Mouse (Mus musculus) myocyte (in vitro differentiated cells): ENCODE data around the gene Slc38a2.

Experiments used
- CEBPB ChIP-seq: IDR thresholded peaks from 2 replicates; pipeline ENCODE4 v1.6.1; 2011; ENCODE audit warnings: mild to moderate bottlenecking, moderate library complexity; ENCODE audit not compliant: poor library complexity, insufficient read depth, severe bottlenecking
- E2F4 ChIP-seq: IDR thresholded peaks from one replicate; pipeline ENCODE4 v1.6.1; 2011; ENCODE audit warnings: mild to moderate bottlenecking, control low read depth, moderate library complexity; ENCODE audit not compliant: insufficient read depth
- MAX ChIP-seq: IDR thresholded peaks from one replicate; pipeline ENCODE4 v1.6.1; 2011; ENCODE audit warnings: low read depth, mild to moderate bottlenecking, control low read depth
- MYOD1 ChIP-seq, 3 experiments: IDR thresholded peaks; one replicate each; pipeline ENCODE4 v1.6.1; 2011; ENCODE audit warnings: control low read depth in 2 of 3, low read depth in 2 of 3, mild to moderate bottlenecking in 2 of 3, moderate library complexity in 1 of 3; ENCODE audit not compliant: insufficient read length in 2 of 3, control insufficient read depth in 1 of 3
- MYOG ChIP-seq, 3 experiments: IDR thresholded peaks; one replicate each; pipeline ENCODE4 v1.6.1; 2011; ENCODE audit warnings: control low read depth in 2 of 3, low read depth in 2 of 3, mild to moderate bottlenecking in 2 of 3; ENCODE audit not compliant: insufficient read length in 2 of 3, control insufficient read depth in 1 of 3, insufficient read depth in 1 of 3
- POLR2A ChIP-seq: IDR thresholded peaks from one replicate; pipeline ENCODE4 v1.6.1; 2011; ENCODE audit warnings: low read depth, mild to moderate bottlenecking, control low read depth, moderate library complexity; ENCODE audit not compliant: insufficient read length
- POLR2AphosphoS2 ChIP-seq: IDR thresholded peaks from one replicate; pipeline ENCODE4 v1.6.1; 2011; ENCODE audit warnings: low read depth, control low read depth; ENCODE audit not compliant: insufficient read length
- REST ChIP-seq: IDR thresholded peaks from one replicate; pipeline ENCODE4 v1.6.1; 2011; ENCODE audit warnings: mild to moderate bottlenecking, control low read depth, moderate library complexity; ENCODE audit not compliant: insufficient read depth, insufficient read length
- SRF ChIP-seq: IDR thresholded peaks from one replicate; pipeline ENCODE4 v1.6.1; 2011; ENCODE audit warnings: low read depth; ENCODE audit not compliant: control insufficient read depth, insufficient read length
- TCF12 ChIP-seq: IDR thresholded peaks from one replicate; pipeline ENCODE4 v1.6.1; 2011; ENCODE audit warnings: mild to moderate bottlenecking, control low read depth; ENCODE audit not compliant: poor library complexity, insufficient read depth, severe bottlenecking
- TCF3 ChIP-seq: IDR thresholded peaks from one replicate; pipeline ENCODE4 v1.6.1; 2011; ENCODE audit warnings: low read depth, control low read depth; ENCODE audit not compliant: insufficient read length
- USF1 ChIP-seq: IDR thresholded peaks from one replicate; pipeline ENCODE4 v1.6.1; 2011; ENCODE audit warnings: low read depth, mild to moderate bottlenecking, control low read depth, moderate library complexity

DNA sequence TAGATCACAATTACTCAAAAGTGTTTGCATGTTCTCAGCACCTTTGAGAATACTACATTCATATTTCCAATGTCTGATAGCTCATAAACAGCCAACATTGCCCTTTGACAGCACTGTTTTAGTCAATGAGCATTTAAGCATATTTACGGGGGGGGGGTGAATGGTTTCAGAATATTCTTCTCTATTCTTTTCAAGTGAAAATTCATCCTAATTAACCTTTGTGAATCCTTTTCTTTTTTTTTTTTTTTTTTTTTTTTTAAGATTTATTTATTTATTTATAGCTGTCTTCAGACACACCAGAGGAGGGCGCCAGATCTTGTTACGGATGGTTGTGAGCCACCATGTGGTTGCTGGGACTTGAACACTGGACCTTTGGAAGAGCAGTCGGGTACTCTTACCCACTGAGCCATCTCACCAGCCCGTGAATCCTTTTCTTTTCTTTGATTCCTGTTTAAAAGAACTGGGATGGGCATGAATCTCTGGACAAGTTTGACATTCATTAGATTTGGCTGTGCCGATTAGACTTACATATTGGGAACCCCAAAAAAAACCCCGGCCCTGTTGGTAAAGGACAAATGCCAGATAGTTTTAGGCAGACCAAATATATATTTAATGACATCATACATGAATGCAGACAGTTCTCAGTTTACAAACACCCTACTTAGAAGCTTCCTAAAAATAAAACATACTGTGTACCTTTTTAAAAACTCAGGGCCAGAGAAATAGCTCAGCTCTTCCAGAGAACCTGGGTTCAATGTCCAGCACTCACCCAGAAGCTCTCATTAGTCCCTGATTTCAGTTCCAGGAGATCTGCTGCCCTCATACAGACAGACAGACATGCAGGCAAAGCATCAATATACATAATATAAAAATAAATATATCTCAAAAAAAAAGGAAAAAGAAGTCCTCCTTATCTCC is 14.5 kb upstream of the Slc38a2 start:
- TF ChIP-seq POLR2A = no peak
- TF ChIP-seq E2F4 = no peak
- no peak for TF ChIP-seq MAX
- TF ChIP-seq USF1 = no peak
- TF ChIP-seq TCF3 = no peak
- no peak for TF ChIP-seq TCF12
- TF ChIP-seq SRF = no peak
- TF ChIP-seq POLR2AphosphoS2 = no peak
- TF ChIP-seq CEBPB = no peak
- TF ChIP-seq MYOD1 (IDR thresholded peaks at IDR 0.05; ENCODE audit: control insufficient read depth in 1 of 3, insufficient read length in 2 of 3, low read depth in 2 of 3) = no peak
- TF ChIP-seq MYOG (IDR thresholded peaks at IDR 0.05; ENCODE audit: control insufficient read depth in 1 of 3, insufficient read depth in 1 of 3, insufficient read length in 2 of 3, low read depth in 2 of 3) = no peak
- no peak for TF ChIP-seq REST
